Mouse (Mus musculus) liver, postnatal 0 days (tissue): ENCODE measurements at regions not wholly inside any gene's neighbourhood (a gene's known extent, or its start where the extent isn't known, plus 50 kb on each side); places are given as distances from the start of the nearest gene placed in this dataset.
"Not testable (repeated sequence)": the region's sequence is repeated elsewhere in the genome, so short reads cannot be mapped to it uniquely, and the experiment has no call there.

Experiments
- ATAC-seq: fragments of 200-750 bp; cut with Nextera tagmentation; 2 replicates; pipeline ENCODE4 v1.8.0; 2017; ENCODE audit warnings: mild to moderate bottlenecking, moderate library complexity
- DNase-seq: peaks from one replicate; pipeline ENCODE4 v3.0.0-alpha.2; 2016
- H3K27ac ChIP-seq: fragments of 300-500 bp; sonication (generic); 2 replicates; pipeline ENCODE4 v1.5.1; 2014; ENCODE audit warnings: antibody characterized with exemption, moderate library complexity, mild to moderate bottlenecking, low read depth
- H3K27me3 ChIP-seq: fragments of 300-500 bp; sonication (generic); 2 replicates; pipeline ENCODE4 v1.6.1; 2014; ENCODE audit warnings: low read length, control low read depth, mixed read lengths; ENCODE audit not compliant: insufficient read depth
- H3K36me3 ChIP-seq: fragments of 300-500 bp; sonication (generic); replicated peaks from 2 replicates; pipeline ENCODE4 v1.6.1; 2014; ENCODE audit warnings: mild to moderate bottlenecking, control low read depth, low read length, moderate library complexity, mixed read lengths; ENCODE audit not compliant: insufficient read depth
- H3K4me1 ChIP-seq: fragments of 300-500 bp; sonication (generic); 2 replicates; pipeline ENCODE4 v1.6.1; 2014; ENCODE audit warnings: antibody characterized with exemption, mild to moderate bottlenecking, control low read depth; ENCODE audit not compliant: insufficient read depth
- H3K4me2 ChIP-seq: fragments of 300-500 bp; sonication (generic); 2 replicates; pipeline ENCODE4 v1.6.1; 2014; ENCODE audit warnings: low read depth, mild to moderate bottlenecking, low read length, moderate library complexity, mixed read lengths
- H3K4me3 ChIP-seq: fragments of 300-500 bp; sonication (generic); 2 replicates; pipeline ENCODE4 v1.5.1; 2014; ENCODE audit warnings: low read depth, low read length
- H3K9ac ChIP-seq: fragments of 300-500 bp; sonication (generic); replicated peaks from 2 replicates; pipeline ENCODE4 v1.6.1; 2014; ENCODE audit warnings: mild to moderate bottlenecking, moderate library complexity
- H3K9me3 ChIP-seq: fragments of 300-500 bp; sonication (generic); 2 replicates; pipeline ENCODE4 v1.6.1; 2016; ENCODE audit warnings: mild to moderate bottlenecking, control low read depth, low read length, mixed read lengths
- CTCF ChIP-seq: sonication (generic); IDR thresholded peaks from 2 replicates; pipeline ENCODE4 v1.5.1; 2016; ENCODE audit warnings: antibody characterized with exemption, low read depth
- EP300 ChIP-seq: IDR thresholded peaks from 2 replicates; pipeline ENCODE4 v1.6.1; 2016; ENCODE audit warnings: antibody characterized with exemption, low read depth, mild to moderate bottlenecking
- WGBS: fragments of 180-500 bp; shearing (Covaris S2); extraction: QIAGEN DNeasy Blood & Tissue Kit; methylation state at CpG from one replicate; pipeline ENCODE4 v1.1.7; 2014; ENCODE audit not compliant: insufficient replicate concordance; 5-methylcytosine and 5-hydroxymethylcytosine counted together

DNA sequence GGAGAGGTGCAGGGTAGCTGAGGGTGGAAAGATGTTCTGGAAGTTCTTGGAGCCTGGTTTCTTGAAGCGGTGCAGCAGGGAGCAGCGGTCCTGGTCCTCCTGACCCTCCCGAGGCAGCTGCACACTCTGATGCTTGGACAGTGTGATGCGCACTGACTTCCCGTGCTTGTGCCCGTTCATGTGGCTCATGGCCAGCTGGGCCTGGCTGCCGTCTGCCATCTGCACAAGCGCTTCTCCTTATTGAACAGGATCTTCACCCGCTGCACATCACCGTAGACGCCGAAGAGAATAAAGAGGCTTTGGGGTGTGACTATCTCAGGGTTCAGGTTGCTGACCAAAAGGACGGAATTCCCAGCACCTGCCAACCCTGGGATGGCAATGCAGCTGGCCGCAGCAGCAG lies 399.2 kb upstream of the Gdi2 start:
- H3K9ac ChIP-seq: no peak overlapping the region
- TF ChIP-seq EP300 (no peak), CTCF (no peak)
- H3K27ac ChIP-seq: no peak overlapping the region
- no peaks in the 10 kb centered on the region for H3K9me3 ChIP-seq
- H3K4me2 ChIP-seq: no peak overlapping the region
- no peaks in the 10 kb centered on the region for H3K36me3 ChIP-seq
- no peak for DNase-seq
- no peak overlapping the region for H3K4me3 ChIP-seq
- ATAC-seq: no peak
- no peaks in the 10 kb centered on the region for H3K4me1 ChIP-seq
- WGBS: 81% methylated on average over 14 of the region's 14 CpGs
- H3K27me3 ChIP-seq: no peaks in the 10 kb centered on the region

DNA sequence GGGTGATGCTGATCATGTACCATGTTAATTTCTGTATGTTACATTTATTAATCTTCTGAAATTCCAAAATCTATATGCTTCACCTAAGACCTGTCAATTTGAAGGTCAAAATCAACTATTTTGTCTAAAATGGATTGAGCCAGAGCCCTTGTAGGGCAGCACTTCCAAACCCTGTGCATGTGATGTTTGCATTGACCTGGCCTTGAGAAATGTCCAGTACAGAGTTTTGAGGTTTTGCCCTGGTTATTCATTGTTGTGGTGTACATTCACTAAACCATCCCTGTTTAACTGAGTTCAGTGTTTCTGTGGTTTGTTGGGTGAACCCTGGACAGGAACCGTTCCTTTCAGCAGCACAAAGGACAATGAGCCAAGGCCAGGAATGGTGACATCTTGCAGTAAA lies 392.4 kb upstream of the Gdi2 start:
- H3K9ac ChIP-seq, H3K9me3 ChIP-seq, H3K27me3 ChIP-seq, DNase-seq, H3K4me3 ChIP-seq, H3K27ac ChIP-seq, H3K4me1 ChIP-seq, H3K36me3 ChIP-seq, H3K4me2 ChIP-seq: not testable (repeated sequence)
- 56% methylated on average over 1 of the region's 1 CpGs for WGBS
- peak; percentile 62 for ATAC-seq
